Mouse (Mus musculus): ENCODE results near the gene Camta1. TPM values are rescaled to one million over a fixed set of nuclear protein-coding genes. Genes with fewer than 3 reads are reported as not detected.

The Camta1 gene
- polyA plus RNA-seq, 1 experiment, result 155 TPM

- H3K27ac ChIP-seq (ENCODE audit: insufficient read depth, low read length), result no peak overlapping the region
- DNase-seq, result peak; percentile 47 to 64
- no peak overlapping the region for H3K4me3 ChIP-seq (replicated peaks; ENCODE audit: insufficient read depth, low read depth, low read length)
- WGBS, result 32% methylated on average over 11 of the region's 11 CpGs
- peak; percentile 68 for TF ChIP-seq CTCF (IDR thresholded peaks at IDR 0.05; ENCODE audit: borderline replicate concordance, insufficient read depth, low read depth, low read length)
- TF ChIP-seq POLR2A (IDR thresholded peaks at IDR 0.05; ENCODE audit: borderline replicate concordance, insufficient read depth, low read length), result no peak
- no peaks in the 10 kb centered on the region for H3K27me3 ChIP-seq (ENCODE audit: control insufficient read depth, insufficient read depth, low read length)
- H3K4me1 ChIP-seq (ENCODE audit: control insufficient read depth, insufficient read depth, low read length), result peaks cover 55% of the 10 kb centered on the region
These were observed 559.2 kb downstream of the Camta1 start for GRCm38 (mm10) chr4:151302195-151303126.

- no peaks in the 10 kb centered on the region for H3K27me3 ChIP-seq (ENCODE audit: control insufficient read depth, insufficient read depth, low read length)
These were observed 560.3 kb downstream of the Camta1 start for GRCm38 (mm10) chr4:151301337-151301736.

GRCm38 (mm10) chr4:151300706-151301105, 561.0 kb downstream of the Camta1 start:
- DNase-seq, result no peak
- Histone ChIP-seq H3K27ac (ENCODE audit: insufficient read depth, low read length) (no peak overlapping the region), H3K4me1 (ENCODE audit: control insufficient read depth, insufficient read depth, low read length) (peaks cover 38% of the 10 kb centered on the region), H3K27me3 (ENCODE audit: control insufficient read depth, insufficient read depth, low read length) (no peaks in the 10 kb centered on the region), H3K4me3 (replicated peaks; ENCODE audit: insufficient read depth, low read depth, low read length) (no peak overlapping the region)
- TF ChIP-seq CTCF (IDR thresholded peaks at IDR 0.05; ENCODE audit: borderline replicate concordance, insufficient read depth, low read depth, low read length) (no peak), POLR2A (IDR thresholded peaks at IDR 0.05; ENCODE audit: borderline replicate concordance, insufficient read depth, low read length) (no peak)
- 54% methylated on average over 15 of the region's 15 CpGs for WGBS

More at GRCm38 (mm10) chr4:151301337-151301736, 560.3 kb downstream of the Camta1 start:
- Histone ChIP-seq H3K4me1 (ENCODE audit: control insufficient read depth, insufficient read depth, low read length) (peaks cover 44% of the 10 kb centered on the region), H3K27ac (ENCODE audit: insufficient read depth, low read length) (no peak overlapping the region), H3K4me3 (replicated peaks; ENCODE audit: insufficient read depth, low read depth, low read length) (no peak overlapping the region)
- WGBS, result 19% methylated on average over 9 of the region's 9 CpGs
- TF ChIP-seq POLR2A (IDR thresholded peaks at IDR 0.05; ENCODE audit: borderline replicate concordance, insufficient read depth, low read length), result no peak
- no peak for TF ChIP-seq CTCF (IDR thresholded peaks at IDR 0.05; ENCODE audit: borderline replicate concordance, insufficient read depth, low read depth, low read length)
- DNase-seq, result peak in 1 of 2 experiments; percentile 52

- Histone ChIP-seq H3K27me3 (ENCODE audit: control insufficient read depth, insufficient read depth, low read length) (no peaks in the 10 kb centered on the region), H3K4me1 (ENCODE audit: control insufficient read depth, insufficient read depth, low read length) (peaks cover 12% of the 10 kb centered on the region), H3K27ac (ENCODE audit: insufficient read depth, low read length) (no peak overlapping the region), H3K4me3 (replicated peaks; ENCODE audit: insufficient read depth, low read depth, low read length) (no peak overlapping the region)
- 49% methylated on average over 13 of the region's 13 CpGs for WGBS
- peak in 1 of 2 experiments; percentile 37 for DNase-seq
- TF ChIP-seq CTCF (IDR thresholded peaks at IDR 0.05; ENCODE audit: borderline replicate concordance, insufficient read depth, low read depth, low read length) (no peak), POLR2A (IDR thresholded peaks at IDR 0.05; ENCODE audit: borderline replicate concordance, insufficient read depth, low read length) (no peak)
These were observed 566.0 kb downstream of the Camta1 start for GRCm38 (mm10) chr4:151295515-151296203.

GRCm38 (mm10) chr4:151288893-151289585, 572.6 kb downstream of the Camta1 start:
- WGBS, result 79% methylated on average over 6 of the region's 6 CpGs
- Histone ChIP-seq H3K27ac (ENCODE audit: insufficient read depth, low read length) (no peak overlapping the region), H3K4me1 (ENCODE audit: control insufficient read depth, insufficient read depth, low read length) (peaks cover 20% of the 10 kb centered on the region), H3K27me3 (ENCODE audit: control insufficient read depth, insufficient read depth, low read length) (no peaks in the 10 kb centered on the region), H3K4me3 (replicated peaks; ENCODE audit: insufficient read depth, low read depth, low read length) (no peak overlapping the region)
- DNase-seq, result no peak
- no peak for TF ChIP-seq CTCF (IDR thresholded peaks at IDR 0.05; ENCODE audit: borderline replicate concordance, insufficient read depth, low read depth, low read length)
- TF ChIP-seq POLR2A (IDR thresholded peaks at IDR 0.05; ENCODE audit: borderline replicate concordance, insufficient read depth, low read length), result no peak

- WGBS, result 14% methylated on average over 12 of the region's 12 CpGs
- H3K27me3 ChIP-seq (ENCODE audit: control insufficient read depth, insufficient read depth, low read length), result no peaks in the 10 kb centered on the region
- H3K4me3 ChIP-seq (replicated peaks; ENCODE audit: insufficient read depth, low read depth, low read length), result no peak overlapping the region
- TF ChIP-seq POLR2A (IDR thresholded peaks at IDR 0.05; ENCODE audit: borderline replicate concordance, insufficient read depth, low read length), result no peak
- TF ChIP-seq CTCF (IDR thresholded peaks at IDR 0.05; ENCODE audit: borderline replicate concordance, insufficient read depth, low read depth, low read length), result no peak
- peaks cover 20% of the 10 kb centered on the region for H3K4me1 ChIP-seq (ENCODE audit: control insufficient read depth, insufficient read depth, low read length)
- peak in 1 of 2 experiments; percentile 42 for DNase-seq
- H3K27ac ChIP-seq (ENCODE audit: insufficient read depth, low read length), result no peak overlapping the region
These were observed 575.7 kb downstream of the Camta1 start for GRCm38 (mm10) chr4:151285905-151286445.

GRCm38 (mm10) chr4:151285432-151285831, 576.2 kb downstream of the Camta1 start:
- Histone ChIP-seq H3K4me1 (ENCODE audit: control insufficient read depth, insufficient read depth, low read length) (peaks cover 20% of the 10 kb centered on the region), H3K27me3 (ENCODE audit: control insufficient read depth, insufficient read depth, low read length) (no peaks in the 10 kb centered on the region), H3K4me3 (replicated peaks; ENCODE audit: insufficient read depth, low read depth, low read length) (no peak overlapping the region), H3K27ac (ENCODE audit: insufficient read depth, low read length) (no peak overlapping the region)
- DNase-seq, result no peak
- TF ChIP-seq CTCF (IDR thresholded peaks at IDR 0.05; ENCODE audit: borderline replicate concordance, insufficient read depth, low read depth, low read length), result no peak
- TF ChIP-seq POLR2A (IDR thresholded peaks at IDR 0.05; ENCODE audit: borderline replicate concordance, insufficient read depth, low read length), result no peak
- WGBS, result 81% methylated on average over 3 of the region's 3 CpGs
